Mouse (Mus musculus) left cerebral cortex, postnatal 25 days (tissue): ENCODE results near the gene Osbpl8. TPM values are rescaled to one million over a fixed set of nuclear protein-coding genes. Genes with fewer than 3 reads are reported as not detected.

Source experiments
- DNase-seq, 2 experiments: peaks; one replicate each; pipeline ENCODE4 v3.0.0; 2022; ENCODE audit warnings: low spot score in 2 of 2, mixed read lengths in 1 of 2
- intact Hi-C: fragments of 180-260 bp; cut with DNase I; formaldehyde crosslinking; loops from one replicate; pipeline ENCODE4 v1.15.1; 2025
- total RNA-seq, 2 experiments: library from RNA; stranded (reverse); gene quantifications; 2 replicates each; pipeline ENCODE4 v1.2.3; 2021

The Osbpl8 gene
- total RNA-seq, 2 experiments from 2014 or later: 90.9 to 98.6 TPM

GRCm38 (mm10) chr10:111144371-111144959, 20.1 kb upstream of the Osbpl8 start:
- intact Hi-C loops: no loop called here
- no peak for DNase-seq

GRCm38 (mm10) chr10:111149761-111150160, 14.8 kb upstream of the Osbpl8 start:
- no peak for DNase-seq

GRCm38 (mm10) chr10:111155065-111155464, 9.5 kb upstream of the Osbpl8 start:
- intact Hi-C loops: no loop called here

More at GRCm38 (mm10) chr10:111149761-111150160, 14.8 kb upstream of the Osbpl8 start:
- intact Hi-C loops: no loop called here

GRCm38 (mm10) chr10:111155571-111155970, 9.0 kb upstream of the Osbpl8 start:
- no peak for DNase-seq
- intact Hi-C loops: no loop called here

More at GRCm38 (mm10) chr10:111155065-111155464, 9.5 kb upstream of the Osbpl8 start:
- DNase-seq: no peak

- DNase-seq: no peak
- intact Hi-C loops: no loop called here
These were observed 8.0 kb upstream of the Osbpl8 start for GRCm38 (mm10) chr10:111156394-111157190.

DNA sequence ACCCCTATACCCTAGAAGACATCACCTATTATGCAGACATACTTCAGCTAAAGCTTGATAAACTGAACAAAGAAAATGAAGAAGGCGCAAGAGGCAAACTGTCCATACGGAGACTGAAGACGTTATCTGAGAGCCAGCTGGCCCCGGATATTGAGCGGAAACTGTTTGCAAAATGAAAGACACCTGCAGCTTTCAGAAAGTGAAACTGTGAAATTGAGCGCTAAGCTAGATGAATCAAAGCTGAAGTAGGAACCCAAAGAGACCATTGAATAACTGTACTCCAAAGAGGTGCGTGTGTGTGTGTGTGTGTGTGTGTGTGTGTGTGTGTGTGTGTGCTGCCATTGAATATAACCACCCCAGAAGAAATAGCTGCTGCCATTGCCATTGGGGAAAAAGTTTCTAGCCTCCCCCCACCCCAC, 7.3 kb upstream of the Osbpl8 start:
- DNase-seq: no peak
- intact Hi-C loops: no loop called here

DNA sequence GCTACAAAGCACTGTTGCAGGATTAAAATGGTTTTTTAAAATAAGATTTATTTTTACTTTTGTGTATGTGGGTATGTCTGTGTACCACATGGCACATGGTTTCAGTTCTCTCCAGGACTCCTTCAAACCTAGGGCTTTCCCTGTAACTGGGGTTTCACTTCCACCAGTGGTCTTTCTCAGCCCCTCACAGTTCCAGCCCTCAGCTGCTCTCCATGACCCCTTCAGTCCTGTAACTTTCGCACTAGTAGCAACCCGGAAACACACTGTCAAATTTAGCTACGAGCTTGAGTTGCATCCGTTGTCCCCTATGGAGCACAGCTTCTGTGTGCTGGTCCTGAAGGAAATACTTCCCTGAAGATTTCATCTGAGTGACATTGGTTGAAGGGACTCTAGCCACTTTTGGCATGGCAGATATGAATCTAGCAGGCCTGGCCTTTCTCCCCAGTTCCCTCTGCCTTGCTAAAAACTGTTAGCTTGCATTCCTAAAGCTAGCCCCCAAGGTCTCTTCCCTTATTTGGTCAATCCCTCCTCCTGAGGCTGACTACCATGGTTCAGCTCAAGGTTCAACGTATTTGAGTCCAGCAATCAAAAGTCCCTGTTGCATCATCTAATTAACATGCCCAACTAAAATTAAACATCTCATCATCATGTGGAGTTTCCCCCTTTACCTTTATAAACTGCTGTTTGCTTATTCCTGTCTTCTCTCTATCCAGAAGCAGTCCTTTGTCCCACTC, 4.6 kb upstream of the Osbpl8 start:
- intact Hi-C loops: loop anchor here (5.0 to 10.0 kb wide), 2 partner anchors 53 to 315 kb away; partner anchors contain the start of gene Nap1l1
- no peak for DNase-seq

DNA sequence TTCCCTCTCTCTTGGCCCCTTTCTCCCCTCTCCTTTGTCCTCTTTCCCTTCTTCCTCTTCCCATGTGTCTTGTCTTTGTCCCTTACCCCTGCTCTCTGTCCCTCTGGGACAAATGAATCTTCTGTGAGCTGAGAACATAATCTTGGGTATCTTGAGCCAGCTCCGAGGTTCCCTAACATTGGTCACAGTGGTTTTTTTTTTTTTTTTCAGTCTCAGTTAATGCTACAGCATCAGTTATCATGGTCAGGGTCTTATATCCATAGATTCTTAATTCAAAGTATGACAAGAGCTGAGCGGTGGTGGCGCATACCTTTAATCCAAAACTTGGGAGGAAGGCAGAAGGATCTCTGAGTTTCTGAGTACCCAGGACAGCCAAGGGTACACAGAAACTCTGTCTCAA, 4.0 kb upstream of the Osbpl8 start:
- intact Hi-C loops: loop anchor here (5.0 to 10.0 kb wide), 2 partner anchors 53 to 314 kb away; partner anchors contain the start of gene Nap1l1
- no peak for DNase-seq

- DNase-seq: no peak
- intact Hi-C loops: loop anchor here (5.0 to 10.0 kb wide), 2 partner anchors 54 to 313 kb away; partner anchors contain the start of gene Nap1l1
These were observed 3.2 kb upstream of the Osbpl8 start for GRCm38 (mm10) chr10:111161373-111161772.

DNA sequence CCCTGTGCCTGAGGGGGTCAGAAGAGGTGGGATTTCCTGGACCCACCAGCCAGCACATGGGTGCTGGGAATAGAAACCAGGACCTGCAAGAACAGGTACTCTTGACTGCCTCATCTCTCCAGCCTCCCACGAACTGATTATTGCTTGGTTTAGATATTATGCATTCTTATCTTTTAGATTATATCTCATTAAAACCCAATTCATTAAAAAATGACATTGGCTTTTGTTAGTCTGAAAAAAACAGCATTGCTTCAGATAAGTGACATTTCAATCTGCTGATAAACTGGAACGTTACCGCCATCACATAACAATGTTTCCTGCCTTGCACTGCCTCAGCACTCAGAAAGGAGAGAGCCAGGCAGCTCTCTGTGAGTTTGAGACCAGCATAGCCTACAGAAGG, 1.5 kb upstream of the Osbpl8 start:
- intact Hi-C loops: loop anchor here (5.0 to 10.0 kb wide), 2 partner anchors 56 to 312 kb away; partner anchors contain the start of gene Nap1l1
- no peak for DNase-seq

DNA sequence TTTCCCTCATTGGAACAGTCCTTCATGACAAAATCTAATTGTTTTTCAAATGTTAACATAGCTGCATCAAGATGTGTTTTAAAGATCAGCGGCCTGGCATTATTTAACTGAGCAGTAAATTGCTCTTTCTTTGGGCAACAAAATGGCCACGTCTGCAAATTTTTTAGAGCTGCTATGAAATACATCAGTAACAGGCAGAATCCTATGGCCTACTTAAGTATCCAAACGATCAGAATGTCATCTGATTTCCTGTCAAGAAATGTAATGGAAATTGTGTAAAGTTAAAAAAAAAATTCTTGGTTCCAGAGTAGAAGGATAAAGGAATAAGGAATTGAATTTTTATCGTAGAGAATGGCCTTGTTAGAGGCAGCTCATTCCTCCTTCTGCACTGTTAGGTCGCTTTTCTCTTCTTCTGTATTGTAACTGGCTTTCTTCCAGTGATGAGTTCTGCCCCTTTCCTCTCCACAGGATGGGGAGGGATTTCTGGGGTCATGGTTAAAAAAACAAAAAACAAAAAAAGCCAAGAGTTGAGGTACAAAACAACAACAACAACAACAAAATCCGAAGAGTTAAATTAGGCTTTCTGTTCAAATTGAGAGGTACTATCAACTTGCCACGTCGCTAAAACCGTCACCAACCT, 831 bp upstream of the Osbpl8 start:
- intact Hi-C loops: loop anchor here (5.0 to 10.0 kb wide), 2 partner anchors 56 to 311 kb away; partner anchors contain the start of gene Nap1l1
- no peak for DNase-seq

DNA sequence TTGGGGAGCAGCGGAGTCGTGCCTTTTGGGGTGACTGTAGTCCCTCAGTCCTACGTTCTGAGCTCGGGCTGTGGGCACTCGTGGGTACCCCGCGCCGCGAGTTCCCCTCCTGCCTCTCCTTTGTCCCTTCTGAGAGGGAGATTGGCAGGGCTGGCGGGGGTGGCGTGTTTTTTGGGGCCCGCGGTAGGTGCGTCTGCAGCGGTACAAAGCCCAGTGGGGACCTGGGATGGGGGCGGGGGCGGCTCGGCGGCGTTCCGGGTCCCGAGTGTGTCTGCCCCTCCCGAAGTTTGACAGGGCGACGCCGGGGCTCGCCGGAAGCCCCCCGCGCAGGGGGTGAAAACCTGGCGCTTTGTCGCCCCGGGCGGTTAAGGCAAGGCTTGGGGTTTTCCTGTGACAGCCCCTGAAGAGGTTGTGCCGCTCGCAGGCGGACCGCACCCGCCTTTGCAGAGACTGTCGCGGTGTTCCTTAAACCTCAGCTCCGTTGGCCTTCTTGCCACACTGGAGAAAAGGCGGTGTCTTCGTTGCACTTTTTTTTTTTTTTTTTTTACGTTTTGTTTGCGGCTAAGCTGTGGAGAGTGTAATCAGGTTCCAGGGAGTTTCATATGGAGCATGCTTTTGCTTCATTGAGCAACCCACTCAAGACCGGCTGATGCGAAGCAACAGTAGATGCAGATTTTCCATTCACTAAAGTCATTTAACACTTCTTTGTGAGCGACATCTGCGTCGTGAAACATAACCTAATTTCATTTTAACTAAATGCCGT, 848 bp downstream of the Osbpl8 start:
- intact Hi-C loops: loop anchor here (10.0 kb wide), 1 partner anchor 309 kb away; the partner anchor contains the start of gene Nap1l1
- DNase-seq: peak; percentile 51 to 53

- DNase-seq: no peak
- intact Hi-C loops: loop anchor here (10.0 kb wide), 1 partner anchor 309 kb away; the partner anchor contains the start of gene Nap1l1
These were observed 1.7 kb downstream of the Osbpl8 start for GRCm38 (mm10) chr10:111166057-111166841.

DNA sequence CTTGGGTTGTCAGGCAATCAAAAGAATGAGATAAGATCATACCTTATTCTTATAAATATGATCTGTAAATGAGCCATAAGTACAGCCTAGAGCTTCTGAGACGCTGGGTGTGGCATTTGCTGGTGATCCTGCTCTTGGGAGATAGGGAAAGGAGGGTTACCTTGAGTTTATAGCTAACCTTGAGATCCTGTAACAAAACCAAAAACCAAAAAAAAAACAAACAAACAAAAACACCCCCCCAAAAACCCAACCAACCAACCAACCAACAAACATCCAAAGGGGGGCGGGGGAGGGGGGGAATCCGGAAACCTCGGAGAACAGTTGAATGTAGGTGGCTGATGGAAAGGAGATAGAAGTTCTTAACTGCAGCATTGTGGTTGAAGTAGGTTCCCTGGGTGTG, 2.9 kb downstream of the Osbpl8 start:
- no peak for DNase-seq
- intact Hi-C loops: loop anchor here (10.0 kb wide), 1 partner anchor 307 kb away; the partner anchor contains the start of gene Nap1l1

GRCm38 (mm10) chr10:111168305-111168704, 3.8 kb downstream of the Osbpl8 start:
- intact Hi-C loops: loop anchor here (10.0 kb wide), 1 partner anchor 306 kb away; the partner anchor contains the start of gene Nap1l1

DNA sequence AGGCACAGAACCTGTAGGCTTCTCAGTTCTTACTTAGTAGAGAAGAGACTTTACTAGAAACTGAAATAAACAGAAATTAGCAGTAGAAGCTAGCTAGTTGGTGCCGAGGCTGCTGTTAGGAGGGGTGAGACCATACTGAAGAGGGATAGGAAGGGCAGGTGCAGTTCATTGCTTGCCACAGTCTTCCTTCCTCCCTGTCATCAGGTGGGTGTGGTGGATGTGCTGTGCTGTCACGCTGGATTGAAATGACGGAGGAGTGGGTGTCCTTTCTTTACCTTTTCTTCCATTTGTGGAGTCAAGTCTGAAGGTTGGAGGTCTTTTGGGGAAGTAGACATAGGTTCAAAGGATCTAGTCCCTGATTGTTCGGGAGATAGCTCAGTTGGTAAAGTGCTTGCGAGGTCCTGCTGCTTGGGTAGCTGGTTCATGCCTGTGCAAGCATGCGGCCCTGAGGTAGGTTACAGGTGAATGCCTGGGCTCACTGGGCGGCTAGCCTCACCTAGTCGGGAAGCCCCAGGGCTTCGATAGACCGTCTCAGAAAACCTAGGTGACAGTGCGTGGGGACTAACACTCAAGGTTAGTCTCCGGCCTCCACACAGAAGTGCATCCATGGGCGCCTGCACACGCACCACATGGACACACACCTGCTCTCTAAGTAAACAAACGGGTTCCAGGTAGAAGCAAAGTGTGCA, 6.8 kb downstream of the Osbpl8 start:
- DNase-seq: no peak
- intact Hi-C loops: no loop called here

More at GRCm38 (mm10) chr10:111168305-111168704, 3.8 kb downstream of the Osbpl8 start:
- DNase-seq: no peak

DNA sequence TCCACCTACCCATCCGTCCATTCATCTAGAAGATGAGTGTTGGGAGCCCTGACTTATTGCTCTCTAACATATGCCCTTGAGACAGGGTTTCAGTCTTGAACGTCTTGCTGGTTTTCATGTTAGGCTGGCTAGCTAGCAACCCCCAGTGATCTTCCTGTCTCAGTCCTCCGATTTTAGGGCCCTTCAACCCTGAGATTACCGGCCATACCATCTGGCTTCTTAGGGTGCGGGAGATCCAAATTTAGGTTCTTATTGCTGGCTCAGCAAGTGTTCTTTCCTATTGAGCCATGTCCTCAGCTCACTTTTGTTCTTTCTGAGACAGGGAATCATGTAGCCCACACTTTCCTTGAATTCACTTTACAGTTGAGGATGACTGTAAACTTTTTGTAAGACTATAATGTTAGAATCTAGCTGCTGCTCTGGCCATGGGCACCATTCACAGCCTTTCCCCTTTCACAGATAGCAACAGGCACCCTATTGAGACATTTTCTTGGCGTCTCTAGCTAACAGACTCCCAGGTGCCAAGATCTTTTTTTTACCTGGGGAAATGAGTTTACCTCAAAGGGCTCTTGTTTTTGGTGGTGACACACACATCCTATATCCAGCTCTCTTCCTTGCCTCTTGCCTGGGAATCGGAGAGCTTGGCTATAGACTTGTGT, 9.2 kb downstream of the Osbpl8 start:
- intact Hi-C loops: no loop called here
- peak in 1 of 2 experiments; percentile 45 for DNase-seq
